Mouse (Mus musculus) brown adipose tissue, adult 24 weeks (tissue): ENCODE results near the gene Nr2f1. TPM values are rescaled to one million over a fixed set of nuclear protein-coding genes. Genes with fewer than 3 reads are reported as not detected.
"Not testable (repeated sequence)": the region's sequence is repeated elsewhere in the genome, so short reads cannot be mapped to it uniquely, and the experiment has no call there.

Experiments used
- H3K27ac ChIP-seq: fragments of 200-500 bp; replicated peaks from 2 replicates; pipeline ENCODE4 v1.5.1; 2012; ENCODE audit warnings: low read depth, mild to moderate bottlenecking, low read length
- H3K4me1 ChIP-seq: fragments of 200-500 bp; 2 replicates; pipeline ENCODE4 v1.6.1; 2012; ENCODE audit warnings: low read length, mixed read lengths; ENCODE audit not compliant: control insufficient read depth, insufficient read depth, insufficient read length
- H3K4me3 ChIP-seq: fragments of 200-500 bp; 2 replicates; pipeline ENCODE4 v1.5.1; 2012; ENCODE audit warnings: low read depth, mild to moderate bottlenecking, low read length, moderate library complexity; ENCODE audit not compliant: insufficient read depth
- polyA plus RNA-seq: library from polyadenylated mRNA; stranded (reverse); fragments of >200 nt; gene quantifications from 2 replicates; pipeline ENCODE4 v1.2.4, GENCODE M21; 2012; ENCODE audit not compliant: missing spikeins, insufficient read depth, insufficient read length

Gene Nr2f1
- polyA plus RNA-seq, result 1.1 and 1.2 TPM in 2 replicates

- H3K27ac ChIP-seq, result peak within 1 kb of the TSS; percentile 7; the same call in 1 of the 2 replicates
- H3K4me1 ChIP-seq, result no peaks in the 10 kb centered on the region
- H3K4me3 ChIP-seq, result peak within 1 kb of the TSS; percentile 60
Observed at GRCm38 (mm10) chr13:78199642-78200160, at the start of gene Nr2f1. Nr2f1 (minus strand) TSS chr13:78199757.

DNA sequence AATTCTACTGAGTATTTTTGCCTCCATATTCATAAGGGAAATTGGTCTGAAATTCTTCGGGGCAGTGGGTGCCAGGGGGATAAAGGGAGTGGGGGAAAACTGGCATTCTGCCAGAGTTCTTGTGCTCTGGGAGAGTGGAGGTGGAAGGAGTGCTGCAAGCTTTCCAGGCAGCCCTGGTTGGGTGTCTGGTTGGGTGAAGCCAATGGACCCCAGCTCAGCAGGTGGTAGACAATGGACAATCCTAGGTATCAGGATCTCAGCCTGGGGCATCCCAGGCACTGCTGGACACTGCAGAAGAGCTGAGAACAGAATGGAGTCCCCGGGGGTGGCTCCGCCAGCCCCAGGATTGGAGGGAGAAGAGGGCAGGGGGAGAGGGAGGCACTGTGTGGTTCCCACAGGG lies 22.1 kb upstream of the Nr2f1 start:
- no peaks in the 10 kb centered on the region for H3K4me1 ChIP-seq
- no peak overlapping the region for H3K27ac ChIP-seq
- no peak overlapping the region for H3K4me3 ChIP-seq

- not testable (repeated sequence) for H3K4me1 ChIP-seq, H3K4me3 ChIP-seq, H3K27ac ChIP-seq
Observed at GRCm38 (mm10) chr13:78220238-78220637, 20.7 kb upstream of the Nr2f1 start.

- H3K4me3 ChIP-seq, result no peak overlapping the region
- H3K27ac ChIP-seq, result no peak overlapping the region
- no peaks in the 10 kb centered on the region; the same call in 1 of the 2 replicates for H3K4me1 ChIP-seq
Observed at GRCm38 (mm10) chr13:78215223-78215622, 15.7 kb upstream of the Nr2f1 start.

DNA sequence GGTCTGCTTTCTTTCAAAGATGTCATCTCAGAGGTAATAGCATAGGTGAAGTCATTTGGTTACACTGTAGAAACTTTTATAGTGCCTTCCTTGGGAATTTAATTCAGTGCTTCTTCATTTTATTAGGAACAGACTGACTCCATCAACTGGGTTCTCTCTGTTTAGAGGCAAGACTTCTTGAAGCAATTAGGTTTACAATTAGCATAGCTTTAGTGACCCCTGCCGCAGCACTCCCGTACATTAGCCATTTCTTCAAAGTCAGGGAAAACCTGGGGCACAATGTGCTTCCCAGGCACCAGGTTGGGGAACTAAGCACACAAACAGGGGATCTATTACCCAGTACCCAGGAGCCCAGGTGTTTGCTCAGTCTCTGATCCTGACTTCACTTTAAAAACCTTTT lies 13.6 kb upstream of the Nr2f1 start:
- H3K4me1 ChIP-seq, result no peaks in the 10 kb centered on the region; the same call in 1 of the 2 replicates
- H3K4me3 ChIP-seq, result no peak overlapping the region
- H3K27ac ChIP-seq, result no peak overlapping the region

DNA sequence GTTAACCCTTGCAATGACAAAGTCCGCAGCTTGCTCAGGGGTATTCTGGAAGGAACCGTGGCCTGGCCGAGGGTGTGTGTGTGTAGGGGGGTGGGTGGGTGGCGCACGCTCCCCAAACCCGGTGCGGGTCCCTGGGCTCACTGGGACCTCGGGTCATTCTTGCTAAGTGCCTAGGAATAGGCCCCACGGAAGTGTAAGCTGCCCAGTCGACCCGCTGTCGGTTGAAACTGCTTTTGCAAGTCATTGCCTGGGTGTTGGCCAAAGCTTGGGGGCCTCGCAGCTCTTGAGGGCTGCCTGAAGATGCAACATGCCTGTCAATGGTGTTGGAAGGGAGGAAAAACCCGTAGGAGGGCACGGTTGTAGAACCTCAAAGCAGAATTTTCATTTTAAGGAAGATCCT lies 12.6 kb upstream of the Nr2f1 start:
- no peak overlapping the region for H3K4me3 ChIP-seq
- no peaks in the 10 kb centered on the region; the same call in 1 of the 2 replicates for H3K4me1 ChIP-seq
- no peak overlapping the region for H3K27ac ChIP-seq

GRCm38 (mm10) chr13:78211231-78212010 lies 11.9 kb upstream of the Nr2f1 start:
- Histone ChIP-seq H3K4me3 (no peak overlapping the region), H3K27ac (no peak overlapping the region), H3K4me1 (no peaks in the 10 kb centered on the region; the same call in 1 of the 2 replicates)

- H3K4me3 ChIP-seq, result no peak overlapping the region
- no peak overlapping the region for H3K27ac ChIP-seq
Observed at GRCm38 (mm10) chr13:78210748-78211089, 11.2 kb upstream of the Nr2f1 start.

GRCm38 (mm10) chr13:78210029-78210747 lies 10.6 kb upstream of the Nr2f1 start:
- no peaks in the 10 kb centered on the region; the same call in 1 of the 2 replicates for H3K4me1 ChIP-seq
- peak overlapping the region; percentile 32 for H3K4me3 ChIP-seq
- no peak overlapping the region for H3K27ac ChIP-seq

More at GRCm38 (mm10) chr13:78210748-78211089, 11.2 kb upstream of the Nr2f1 start:
- no peaks in the 10 kb centered on the region; the same call in 1 of the 2 replicates for H3K4me1 ChIP-seq

DNA sequence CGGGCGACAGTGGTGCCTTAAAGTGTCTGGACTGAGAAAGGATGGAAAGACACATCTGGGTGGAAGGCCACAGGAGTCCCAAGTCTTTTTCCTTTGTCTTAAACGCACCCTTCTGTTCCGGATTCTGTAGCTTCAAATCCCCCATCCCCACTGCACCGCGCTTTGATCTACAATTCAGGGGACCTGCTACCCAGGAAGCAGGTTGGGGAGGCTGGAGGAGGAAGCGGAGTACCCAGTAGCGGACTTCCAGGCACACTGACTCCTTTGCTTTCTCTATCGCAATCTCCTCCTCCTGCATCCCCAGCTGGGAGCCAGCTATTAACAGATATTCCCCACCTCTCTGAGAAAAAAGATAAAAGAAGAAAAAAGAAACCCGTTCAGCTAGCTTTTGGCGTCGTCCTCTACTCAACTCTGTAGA lies 10.1 kb upstream of the Nr2f1 start:
- Histone ChIP-seq H3K4me1 (no peaks in the 10 kb centered on the region; the same call in 1 of the 2 replicates), H3K27ac (no peak overlapping the region), H3K4me3 (peak overlapping the region; percentile 32)

GRCm38 (mm10) chr13:78208689-78209410 lies 9.3 kb upstream of the Nr2f1 start:
- Histone ChIP-seq H3K4me3 (no peak overlapping the region), H3K27ac (no peak overlapping the region), H3K4me1 (no peaks in the 10 kb centered on the region; the same call in 1 of the 2 replicates)

DNA sequence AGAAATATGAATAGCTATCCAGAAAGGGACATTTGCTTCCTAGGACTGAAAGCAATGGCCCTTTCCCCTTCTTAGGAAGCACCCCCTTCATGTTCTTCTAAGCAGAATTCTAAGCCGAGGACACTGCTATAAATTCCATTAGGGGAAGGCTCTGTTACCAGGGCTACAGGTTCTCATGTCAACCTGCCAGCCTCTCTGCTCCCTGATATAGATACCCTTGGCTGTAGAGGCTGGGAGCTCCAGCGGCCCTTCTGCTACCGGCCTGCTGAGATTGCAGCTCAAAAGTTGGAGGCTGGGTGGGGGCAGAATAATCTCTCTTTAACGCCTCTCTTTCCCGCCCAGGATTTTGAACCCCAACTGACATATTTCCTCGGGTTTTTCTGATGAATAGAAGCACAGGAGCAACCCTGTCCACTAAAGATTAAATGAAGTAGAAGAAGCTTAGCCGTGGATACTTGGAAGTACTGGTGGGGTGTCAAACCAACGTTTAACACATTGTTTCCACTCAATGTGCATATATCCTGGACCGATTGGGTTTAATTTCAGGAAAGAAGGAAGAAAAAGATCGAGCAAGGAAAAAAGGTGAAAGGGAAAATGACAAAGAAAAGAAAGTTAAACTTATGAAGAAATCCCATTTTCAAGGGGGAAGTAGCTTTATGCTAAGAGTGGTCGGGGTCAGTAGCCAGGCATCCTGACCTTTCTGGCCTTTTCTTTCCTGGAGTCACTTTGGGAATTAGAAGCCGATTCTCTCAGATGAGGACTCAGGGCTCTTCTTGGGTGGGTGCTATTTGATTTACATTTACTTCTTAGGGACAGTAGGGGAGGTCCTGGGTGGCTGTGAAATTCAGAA lies 8.5 kb upstream of the Nr2f1 start:
- Histone ChIP-seq H3K4me3 (no peak overlapping the region), H3K4me1 (no peaks in the 10 kb centered on the region; the same call in 1 of the 2 replicates), H3K27ac (no peak overlapping the region)

GRCm38 (mm10) chr13:78206891-78207430 lies 7.4 kb upstream of the Nr2f1 start:
- Histone ChIP-seq H3K4me1 (no peaks in the 10 kb centered on the region; the same call in 1 of the 2 replicates), H3K27ac (no peak overlapping the region), H3K4me3 (no peak overlapping the region)

DNA sequence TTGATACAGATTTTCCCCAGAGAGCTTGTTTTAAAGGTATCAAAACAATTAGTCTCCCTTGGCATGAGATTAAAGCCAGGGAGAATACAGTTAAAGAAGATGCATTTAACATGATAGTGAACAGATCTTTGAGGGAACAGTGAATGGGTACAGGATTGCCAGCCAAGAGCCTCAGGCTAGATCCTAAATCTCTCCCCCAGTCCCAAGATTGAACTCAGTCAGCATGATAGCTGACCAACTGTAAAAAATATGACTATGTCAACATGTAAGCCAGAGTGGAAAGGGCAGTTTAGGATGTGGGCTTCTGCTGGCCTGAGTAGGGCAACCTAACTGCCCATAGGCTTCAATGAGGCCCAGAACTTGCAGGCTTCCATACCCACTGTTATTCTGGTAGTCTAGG lies 5.9 kb upstream of the Nr2f1 start:
- Histone ChIP-seq H3K27ac (no peak overlapping the region), H3K4me3 (no peak overlapping the region), H3K4me1 (no peaks in the 10 kb centered on the region; the same call in 1 of the 2 replicates)
